Mouse (Mus musculus) NIH3T3 (cell line): ENCODE data around the gene Duoxa2.
"Not testable (repeated sequence)": the region's sequence is repeated elsewhere in the genome, so short reads cannot be mapped to it uniquely, and the experiment has no call there.

Experiments
- DNase-seq: peaks from one replicate; pipeline ENCODE4 v3.0.0-alpha.2; 2012; ENCODE audit warnings: low read depth

Gene Duoxa2

GRCm38 (mm10) chr2:122309647-122310046 is 10.9 kb downstream of the Duoxa2 start:
- peak; percentile 65 for DNase-seq

- no peak for DNase-seq
Measured at GRCm38 (mm10) chr2:122311561-122311960, 12.9 kb downstream of the Duoxa2 start.

GRCm38 (mm10) chr2:122312722-122313417 is 14.2 kb downstream of the Duoxa2 start:
- DNase-seq, result peak; percentile 66

- no peak for DNase-seq
Measured at GRCm38 (mm10) chr2:122313536-122313935, 14.8 kb downstream of the Duoxa2 start, which contains the start of gene Duoxa1. TSS of gene Duoxa1 (minus strand) at chr2:122313730.

- DNase-seq, result no peak
Measured at GRCm38 (mm10) chr2:122315372-122315771, 16.7 kb downstream of the Duoxa2 start, which contains the start of gene Duox1. TSS of gene Duox1 (plus strand) at chr2:122315672.

GRCm38 (mm10) chr2:122317384-122317783 is 18.7 kb downstream of the Duoxa2 start:
- DNase-seq, result no peak

GRCm38 (mm10) chr2:122323960-122324359 is 25.3 kb downstream of the Duoxa2 start:
- no peak for DNase-seq

GRCm38 (mm10) chr2:122324586-122324985 is 25.9 kb downstream of the Duoxa2 start:
- DNase-seq, result no peak

GRCm38 (mm10) chr2:122325361-122325760 is 26.7 kb downstream of the Duoxa2 start:
- DNase-seq, result peak; percentile 63

GRCm38 (mm10) chr2:122327986-122328385 is 29.3 kb downstream of the Duoxa2 start:
- peak; percentile 85 for DNase-seq

GRCm38 (mm10) chr2:122330317-122330716 is 31.6 kb downstream of the Duoxa2 start:
- not testable (repeated sequence) for DNase-seq

GRCm38 (mm10) chr2:122332222-122332621 is 33.5 kb downstream of the Duoxa2 start:
- DNase-seq, result no peak

- DNase-seq, result peak; percentile 77
Measured at GRCm38 (mm10) chr2:122334170-122334569, 35.5 kb downstream of the Duoxa2 start.

GRCm38 (mm10) chr2:122337291-122337690 is 38.6 kb downstream of the Duoxa2 start:
- no peak for DNase-seq

- DNase-seq, result no peak
Measured at GRCm38 (mm10) chr2:122345106-122345893, 46.6 kb downstream of the Duoxa2 start.

- DNase-seq, result not testable (repeated sequence)
Measured at GRCm38 (mm10) chr2:122346164-122346563, 47.5 kb downstream of the Duoxa2 start.

GRCm38 (mm10) chr2:122347257-122347656 is 48.6 kb downstream of the Duoxa2 start:
- no peak for DNase-seq

- DNase-seq, result peak; percentile 95
Measured at GRCm38 (mm10) chr2:122348531-122349131, 49.9 kb downstream of the Duoxa2 start.

GRCm38 (mm10) chr2:122349136-122349785 is 50.6 kb downstream of the Duoxa2 start:
- DNase-seq, result no peak

GRCm38 (mm10) chr2:122351156-122351930 is 52.6 kb downstream of the Duoxa2 start:
- DNase-seq, result peak; percentile 63

- DNase-seq, result peak; percentile 50
Measured at GRCm38 (mm10) chr2:122351931-122352329, 53.2 kb downstream of the Duoxa2 start.
